Mouse (Mus musculus): Measurements from ENCODE around the gene Xxylt1. TPM values are rescaled to one million over a fixed set of nuclear protein-coding genes. Genes with fewer than 3 reads are reported as not detected.

Gene Xxylt1
- polyA plus RNA-seq, 1 experiment, result 16.2 TPM

- H3K27ac ChIP-seq (ENCODE audit: insufficient read depth, low read length), result no peak overlapping the region
- H3K4me3 ChIP-seq (ENCODE audit: insufficient read depth, low read length), result no peak overlapping the region
- H3K4me1 ChIP-seq (ENCODE audit: control insufficient read depth, insufficient read depth, low read length), result no peaks in the 10 kb centered on the region
- no peak for TF ChIP-seq CTCF (IDR thresholded peaks at IDR 0.05; ENCODE audit: extremely low read depth, insufficient read depth, low read length)
- no peak for TF ChIP-seq POLR2A (IDR thresholded peaks at IDR 0.05; ENCODE audit: extremely low read depth, insufficient read depth, low read length)
Observed at GRCm38 (mm10) chr16:31035235-31035634, 46.0 kb downstream of the Xxylt1 start.

GRCm38 (mm10) chr16:31034051-31034450, 47.2 kb downstream of the Xxylt1 start:
- no peak overlapping the region for H3K4me3 ChIP-seq (ENCODE audit: insufficient read depth, low read length)
- no peak overlapping the region for H3K27ac ChIP-seq (ENCODE audit: insufficient read depth, low read length)
- 0 out of 2 replicates have a peak, but pooled peaks cover under 1% of the 10 kb centered on the region for H3K4me1 ChIP-seq (ENCODE audit: control insufficient read depth, insufficient read depth, low read length)
- no peak for TF ChIP-seq POLR2A (IDR thresholded peaks at IDR 0.05; ENCODE audit: extremely low read depth, insufficient read depth, low read length)
- no peak for TF ChIP-seq CTCF (IDR thresholded peaks at IDR 0.05; ENCODE audit: extremely low read depth, insufficient read depth, low read length)

- H3K4me3 ChIP-seq (ENCODE audit: insufficient read depth, low read length), result no peak overlapping the region
- no peak overlapping the region for H3K27ac ChIP-seq (ENCODE audit: insufficient read depth, low read length)
- no peak for TF ChIP-seq CTCF (IDR thresholded peaks at IDR 0.05; ENCODE audit: extremely low read depth, insufficient read depth, low read length)
- no peak for TF ChIP-seq POLR2A (IDR thresholded peaks at IDR 0.05; ENCODE audit: extremely low read depth, insufficient read depth, low read length)
- 0 out of 2 replicates have a peak, but pooled peaks cover 2% of the 10 kb centered on the region for H3K4me1 ChIP-seq (ENCODE audit: control insufficient read depth, insufficient read depth, low read length)
Observed at GRCm38 (mm10) chr16:31029739-31030485, 51.3 kb downstream of the Xxylt1 start.

- Histone ChIP-seq H3K4me1 (ENCODE audit: control insufficient read depth, insufficient read depth, low read length) (0 out of 2 replicates have a peak, but pooled peaks cover 2% of the 10 kb centered on the region), H3K4me3 (ENCODE audit: insufficient read depth, low read length) (no peak overlapping the region), H3K27ac (ENCODE audit: insufficient read depth, low read length) (no peak overlapping the region)
- TF ChIP-seq POLR2A (IDR thresholded peaks at IDR 0.05; ENCODE audit: extremely low read depth, insufficient read depth, low read length), result no peak
- TF ChIP-seq CTCF (IDR thresholded peaks at IDR 0.05; ENCODE audit: extremely low read depth, insufficient read depth, low read length), result no peak
Observed at GRCm38 (mm10) chr16:31027675-31028074, 53.6 kb downstream of the Xxylt1 start.

- H3K4me3 ChIP-seq (ENCODE audit: insufficient read depth, low read length), result no peak overlapping the region
Observed at GRCm38 (mm10) chr16:31025516-31025915, 55.7 kb downstream of the Xxylt1 start.

GRCm38 (mm10) chr16:31024997-31025396, 56.2 kb downstream of the Xxylt1 start:
- Histone ChIP-seq H3K27ac (ENCODE audit: insufficient read depth, low read length) (no peak overlapping the region), H3K4me1 (ENCODE audit: control insufficient read depth, insufficient read depth, low read length) (peaks cover 7% of the 10 kb centered on the region; the same call in 1 of the 2 replicates), H3K4me3 (ENCODE audit: insufficient read depth, low read length) (no peak overlapping the region)
- no peak for TF ChIP-seq POLR2A (IDR thresholded peaks at IDR 0.05; ENCODE audit: extremely low read depth, insufficient read depth, low read length)
- TF ChIP-seq CTCF (IDR thresholded peaks at IDR 0.05; ENCODE audit: extremely low read depth, insufficient read depth, low read length), result no peak

More at GRCm38 (mm10) chr16:31025516-31025915, 55.7 kb downstream of the Xxylt1 start:
- Histone ChIP-seq H3K27ac (ENCODE audit: insufficient read depth, low read length) (no peak overlapping the region), H3K4me1 (ENCODE audit: control insufficient read depth, insufficient read depth, low read length) (peaks cover 6% of the 10 kb centered on the region; the same call in 1 of the 2 replicates)
- TF ChIP-seq CTCF (IDR thresholded peaks at IDR 0.05; ENCODE audit: extremely low read depth, insufficient read depth, low read length) (no peak), POLR2A (IDR thresholded peaks at IDR 0.05; ENCODE audit: extremely low read depth, insufficient read depth, low read length) (no peak)

- no peak overlapping the region for H3K4me3 ChIP-seq (ENCODE audit: insufficient read depth, low read length)
- peaks cover 8% of the 10 kb centered on the region for H3K4me1 ChIP-seq (ENCODE audit: control insufficient read depth, insufficient read depth, low read length)
- TF ChIP-seq CTCF (IDR thresholded peaks at IDR 0.05; ENCODE audit: extremely low read depth, insufficient read depth, low read length), result no peak
- no peak for TF ChIP-seq POLR2A (IDR thresholded peaks at IDR 0.05; ENCODE audit: extremely low read depth, insufficient read depth, low read length)
- no peak overlapping the region for H3K27ac ChIP-seq (ENCODE audit: insufficient read depth, low read length)
Observed at GRCm38 (mm10) chr16:31024221-31024620, 57.0 kb downstream of the Xxylt1 start.

- Histone ChIP-seq H3K27ac (ENCODE audit: insufficient read depth, low read length) (no peak overlapping the region), H3K4me1 (ENCODE audit: control insufficient read depth, insufficient read depth, low read length) (peaks cover 7% of the 10 kb centered on the region), H3K4me3 (ENCODE audit: insufficient read depth, low read length) (no peak overlapping the region)
- TF ChIP-seq CTCF (IDR thresholded peaks at IDR 0.05; ENCODE audit: extremely low read depth, insufficient read depth, low read length) (no peak), POLR2A (IDR thresholded peaks at IDR 0.05; ENCODE audit: extremely low read depth, insufficient read depth, low read length) (no peak)
Observed at GRCm38 (mm10) chr16:31023803-31024202, 57.4 kb downstream of the Xxylt1 start.

- H3K4me1 ChIP-seq (ENCODE audit: control insufficient read depth, insufficient read depth, low read length), result peaks cover 7% of the 10 kb centered on the region
- no peak overlapping the region for H3K27ac ChIP-seq (ENCODE audit: insufficient read depth, low read length)
- no peak overlapping the region for H3K4me3 ChIP-seq (ENCODE audit: insufficient read depth, low read length)
- no peak for TF ChIP-seq POLR2A (IDR thresholded peaks at IDR 0.05; ENCODE audit: extremely low read depth, insufficient read depth, low read length)
- no peak for TF ChIP-seq CTCF (IDR thresholded peaks at IDR 0.05; ENCODE audit: extremely low read depth, insufficient read depth, low read length)
Observed at GRCm38 (mm10) chr16:31022287-31022686, 58.9 kb downstream of the Xxylt1 start.

GRCm38 (mm10) chr16:31019514-31019913, 61.7 kb downstream of the Xxylt1 start:
- Histone ChIP-seq H3K4me1 (ENCODE audit: control insufficient read depth, insufficient read depth, low read length) (peaks cover 7% of the 10 kb centered on the region), H3K4me3 (ENCODE audit: insufficient read depth, low read length) (no peak overlapping the region), H3K27ac (ENCODE audit: insufficient read depth, low read length) (no peak overlapping the region)
- no peak for TF ChIP-seq CTCF (IDR thresholded peaks at IDR 0.05; ENCODE audit: extremely low read depth, insufficient read depth, low read length)
- TF ChIP-seq POLR2A (IDR thresholded peaks at IDR 0.05; ENCODE audit: extremely low read depth, insufficient read depth, low read length), result no peak
